In the genomic region with DNA sequence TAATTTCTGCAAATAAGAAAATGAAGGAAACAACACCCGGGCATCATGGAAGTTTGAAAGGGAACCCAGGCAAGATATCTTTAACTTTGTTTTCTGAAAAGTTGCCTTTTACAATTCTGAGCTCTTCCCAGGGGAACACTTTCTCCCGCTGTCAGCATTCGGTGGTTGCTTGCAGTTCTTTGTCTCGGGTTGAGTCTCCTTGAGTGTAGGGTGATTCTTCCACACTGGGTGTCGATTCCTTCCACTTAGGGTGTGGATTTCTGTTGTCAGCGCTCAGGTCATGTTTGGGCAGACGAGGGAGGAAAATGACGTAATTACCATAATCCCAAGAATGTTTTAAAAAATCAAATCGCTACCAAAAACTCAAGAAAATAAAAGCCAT, we compare ENCODE assay signal across 8 mouse cellular contexts.
DNase-seq lines count a peak whose midpoint lies in the region; ATAC-seq and TF ChIP-seq lines count a peak whose summit lies in the region.

No protein-coding gene starts in this region.

- no peaks in the 10 kb centered on the region for H3K27me3 ChIP-seq in forebrain, embryonic 11.5 days (ENCODE audit: control insufficient read depth, insufficient read depth, low read length)
- H3K27me3 ChIP-seq in forebrain, embryonic 10.5 days (ENCODE audit: poor library complexity, severe bottlenecking), result no peaks in the 10 kb centered on the region
- H3K27me3 ChIP-seq in lung, postnatal 0 days (replicated peaks; ENCODE audit: insufficient read depth, low read length), result no peaks in the 10 kb centered on the region
- no peaks in the 10 kb centered on the region for H3K27me3 ChIP-seq in intestine, embryonic 15.5 days (replicated peaks)

- TF ChIP-seq EP300 in lung, postnatal 0 days (IDR thresholded peaks at IDR 0.05), result no peak

- H3K9ac ChIP-seq in forebrain, embryonic 11.5 days (ENCODE audit: low read length), result no peak overlapping the region
- H3K9ac ChIP-seq in lung, postnatal 0 days (replicated peaks; ENCODE audit: low read depth), result no peak overlapping the region
- H3K9ac ChIP-seq in intestine, embryonic 15.5 days, result no peak overlapping the region

- no peak overlapping the region for H3K27ac ChIP-seq in forebrain, embryonic 11.5 days (ENCODE audit: low read depth, low read length)
- no peak overlapping the region for H3K27ac ChIP-seq in forebrain, embryonic 10.5 days
- no peak overlapping the region for H3K27ac ChIP-seq in lung, postnatal 0 days (ENCODE audit: low read length)
- no peak overlapping the region for H3K27ac ChIP-seq in intestine, embryonic 15.5 days

- 0 out of 2 replicates have a peak, but pooled peaks cover 2% of the 10 kb centered on the region for H3K4me1 ChIP-seq in forebrain, embryonic 11.5 days (replicated peaks; ENCODE audit: control insufficient read depth, insufficient read depth, low read length)
- H3K4me1 ChIP-seq in forebrain, embryonic 10.5 days, result peaks cover 8% of the 10 kb centered on the region
- H3K4me1 ChIP-seq in lung, postnatal 0 days (ENCODE audit: insufficient read depth, low read depth, low read length), result peaks cover 3% of the 10 kb centered on the region; the same call in 1 of the 2 replicates
- no peaks in the 10 kb centered on the region for H3K4me1 ChIP-seq in intestine, embryonic 15.5 days (replicated peaks)

- H3K4me2 ChIP-seq in forebrain, embryonic 11.5 days (ENCODE audit: low read depth, low read length, severe bottlenecking), result no peak overlapping the region
- H3K4me2 ChIP-seq in lung, postnatal 0 days (replicated peaks; ENCODE audit: low read depth, low read length), result peak overlapping the region; percentile 40
- peak overlapping the region; percentile 43; the same call in 1 of the 2 replicates for H3K4me2 ChIP-seq in intestine, embryonic 15.5 days (replicated peaks)

- no peak for TF ChIP-seq CTCF in lung, postnatal 0 days (IDR thresholded peaks at IDR 0.05)

- DNase-seq in forebrain, embryonic 11.5 days (ENCODE audit: low spot score), result no peak
- DNase-seq in forebrain, embryonic 10.5 days (ENCODE audit: extremely low spot score, low spot score), result no peak
- no peak for DNase-seq in lung, postnatal 0 days (ENCODE audit: low spot score)
- no peak for DNase-seq in lung, postnatal 10 days
- DNase-seq in skeletal muscle tissue, adult 2 months (ENCODE audit: low read depth, low spot score), result peak; percentile 7
- DNase-seq in left cerebral cortex, adult 11 months (ENCODE audit: low spot score), result no peak
- DNase-seq in urinary bladder, postnatal 4 days (ENCODE audit: low spot score in 2 of 2), result no peak

- H3K9me3 ChIP-seq in forebrain, embryonic 11.5 days (ENCODE audit: control insufficient read depth, low read length), result no peaks in the 10 kb centered on the region
- no peaks in the 10 kb centered on the region for H3K9me3 ChIP-seq in forebrain, embryonic 10.5 days
- no peaks in the 10 kb centered on the region for H3K9me3 ChIP-seq in lung, postnatal 0 days (ENCODE audit: low read length)
- H3K9me3 ChIP-seq in intestine, embryonic 15.5 days, result no peaks in the 10 kb centered on the region

- H3K4me3 ChIP-seq in forebrain, embryonic 11.5 days (ENCODE audit: low read depth, low read length), result no peak overlapping the region
- H3K4me3 ChIP-seq in forebrain, embryonic 10.5 days, result no peak overlapping the region
- H3K4me3 ChIP-seq in lung, postnatal 0 days (ENCODE audit: low read depth, low read length), result no peak overlapping the region
- no peak overlapping the region for H3K4me3 ChIP-seq in intestine, embryonic 15.5 days (replicated peaks)

- H3K36me3 ChIP-seq in forebrain, embryonic 11.5 days (ENCODE audit: control insufficient read depth, insufficient read depth, low read length), result no peaks in the 10 kb centered on the region
- H3K36me3 ChIP-seq in forebrain, embryonic 10.5 days (replicated peaks), result no peaks in the 10 kb centered on the region
- no peaks in the 10 kb centered on the region for H3K36me3 ChIP-seq in lung, postnatal 0 days (ENCODE audit: insufficient read depth, low read length)
- H3K36me3 ChIP-seq in intestine, embryonic 15.5 days, result no peaks in the 10 kb centered on the region

- ATAC-seq in forebrain, embryonic 11.5 days (replicated peaks; ENCODE audit: low FRiP score), result 0 out of 2 replicates have a peak, but pooled peaks have one; percentile 42
- ATAC-seq in lung, postnatal 0 days, result no peak
- no peak for ATAC-seq in intestine, embryonic 15.5 days

- 52% methylated on average over 9 of the region's 9 CpGs for WGBS in forebrain, embryonic 11.5 days
- WGBS in forebrain, embryonic 10.5 days, result 58% methylated on average over 9 of the region's 9 CpGs
- WGBS in lung, postnatal 0 days, result 32% methylated on average over 9 of the region's 9 CpGs
- WGBS in intestine, embryonic 15.5 days, result 47% methylated on average over 9 of the region's 9 CpGs
